ENCODE assay signal across 18 mouse cellular contexts in the genomic region with DNA sequence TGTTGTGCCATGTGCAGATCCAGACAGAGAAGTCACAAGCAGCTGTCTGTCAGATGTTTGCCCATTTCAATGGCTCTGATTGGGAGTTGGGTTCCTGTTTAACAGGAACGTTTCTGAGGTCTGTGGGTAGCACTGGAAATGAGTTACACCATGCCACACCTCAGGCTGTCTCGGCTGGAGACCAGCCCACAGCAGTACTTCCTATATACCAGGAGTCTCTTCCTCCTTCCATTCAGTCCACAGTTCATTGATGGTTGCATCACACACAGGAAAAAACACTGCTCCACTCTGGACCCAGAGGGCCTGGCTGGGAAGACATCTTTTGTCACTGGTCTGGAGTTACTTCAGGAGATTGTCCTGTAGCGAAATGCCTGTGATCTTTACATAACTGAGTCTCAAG. TPM values are rescaled to one million over a fixed set of nuclear protein-coding genes. Genes with fewer than 3 reads are reported as not detected.
DNase-seq lines count a peak whose midpoint lies in the region; ATAC-seq and TF ChIP-seq lines count a peak whose summit lies in the region.
"Had no signal": no experiment of that assay in that cellular context is flagged by ENCODE, and none has a peak within 500 bp of the region (broad histone marks: within the 10 kb centered on the region; RNA-seq: fewer than 3 reads in every experiment).

No protein-coding gene starts in this region.

- no peak for TF ChIP-seq POLR2A in lung, adult 2 months (IDR thresholded peaks at IDR 0.05; ENCODE audit: borderline replicate concordance, extremely low read depth, low read depth, low read length)

- H3K9me3 ChIP-seq in intestine, embryonic 16.5 days (ENCODE audit: control insufficient read depth, low read length) = no peaks in the 10 kb centered on the region
- no peaks in the 10 kb centered on the region for H3K9me3 ChIP-seq in forebrain, embryonic 11.5 days (ENCODE audit: control insufficient read depth, low read length)
- H3K9me3 ChIP-seq: embryonic facial prominence, embryonic 12.5 days; kidney, embryonic 15.5 days had no signal

- peak; percentile 41 to 46 for DNase-seq in lung, adult 18-20 months
- DNase-seq in lung, adult 2 months = no peak
- DNase-seq in kidney, adult 9 months = no peak
- DNase-seq in forebrain, embryonic 11.5 days (ENCODE audit: low spot score) = no peak
- DNase-seq in layer of hippocampus, adult 9-10 months (ENCODE audit: low spot score) = no peak
- DNase-seq in frontal cortex, adult 2 months (ENCODE audit: extremely low spot score in 1 of 2, low spot score in 1 of 2) = no peak
- DNase-seq: adrenal gland, postnatal 25 days; cerebellum, adult 2 months; forebrain, postnatal 0 days; gastrocnemius, postnatal 10 days; right cerebral cortex, postnatal 14 days; thymus, postnatal 36 days had no signal

- H3K27ac ChIP-seq in intestine, embryonic 16.5 days (ENCODE audit: low read length) = peak overlapping the region; percentile 82
- H3K27ac ChIP-seq in forebrain, embryonic 11.5 days (ENCODE audit: low read depth, low read length) = no peak overlapping the region
- H3K27ac ChIP-seq: embryonic facial prominence, embryonic 12.5 days; left cerebral cortex, adult 2 months had no signal

- peak; percentile 85 for ATAC-seq in intestine, embryonic 16.5 days
- peak; percentile 98 for ATAC-seq in megakaryocyte, adult 5-6 weeks (ENCODE audit: poor library complexity, severe bottlenecking)
- no peak for ATAC-seq in forebrain, embryonic 11.5 days (replicated peaks; ENCODE audit: low FRiP score)
- ATAC-seq: forebrain, postnatal 0 days; midbrain, embryonic 16.5 days had no signal

- 37% methylated on average over 3 of the region's 3 CpGs for WGBS in lung, adult 2 months
- WGBS in intestine, embryonic 16.5 days = 51% methylated on average over 3 of the region's 3 CpGs
- WGBS in forebrain, embryonic 11.5 days = 89% methylated on average over 3 of the region's 3 CpGs

- peaks cover 8% of the 10 kb centered on the region for H3K36me3 ChIP-seq in intestine, embryonic 16.5 days (ENCODE audit: control insufficient read depth, insufficient read depth, low read length)
- H3K36me3 ChIP-seq in forebrain, embryonic 11.5 days (ENCODE audit: control insufficient read depth, insufficient read depth, low read length) = no peaks in the 10 kb centered on the region

- peaks cover 7% of the 10 kb centered on the region for H3K4me1 ChIP-seq in lung, adult 2 months (ENCODE audit: control insufficient read depth, insufficient read depth, low read length)
- H3K4me1 ChIP-seq in intestine, embryonic 16.5 days (ENCODE audit: control insufficient read depth, insufficient read depth, low read length) = peaks cover 6% of the 10 kb centered on the region
- H3K4me1 ChIP-seq in forebrain, embryonic 11.5 days (replicated peaks; ENCODE audit: control insufficient read depth, insufficient read depth, low read length) = no peaks in the 10 kb centered on the region
- H3K4me1 ChIP-seq: embryonic facial prominence, embryonic 12.5 days had no signal

- H3K4me3 ChIP-seq in lung, adult 2 months (replicated peaks; ENCODE audit: extremely low read depth, low read depth, low read length) = no peak overlapping the region
- H3K4me3 ChIP-seq in intestine, embryonic 16.5 days (ENCODE audit: low read length) = no peak overlapping the region
- no peak overlapping the region for H3K4me3 ChIP-seq in forebrain, embryonic 11.5 days (ENCODE audit: low read depth, low read length)
- H3K4me3 ChIP-seq: embryonic facial prominence, embryonic 12.5 days; kidney, embryonic 15.5 days; left cerebral cortex, adult 2 months had no signal

- H3K4me2 ChIP-seq in intestine, embryonic 16.5 days (ENCODE audit: low read depth, low read length) = no peak overlapping the region
- no peak overlapping the region for H3K4me2 ChIP-seq in forebrain, embryonic 11.5 days (ENCODE audit: low read depth, low read length, severe bottlenecking)
- H3K4me2 ChIP-seq: embryonic facial prominence, embryonic 12.5 days; kidney, embryonic 15.5 days had no signal

- H3K27me3 ChIP-seq in intestine, embryonic 16.5 days (replicated peaks; ENCODE audit: control insufficient read depth, insufficient read depth, low read length) = no peaks in the 10 kb centered on the region
- no peaks in the 10 kb centered on the region for H3K27me3 ChIP-seq in forebrain, embryonic 11.5 days (ENCODE audit: control insufficient read depth, insufficient read depth, low read length)
- H3K27me3 ChIP-seq: embryonic facial prominence, embryonic 12.5 days; kidney, embryonic 15.5 days had no signal

- TF ChIP-seq CTCF in lung, adult 2 months (IDR thresholded peaks at IDR 0.05; ENCODE audit: insufficient read depth, low read length) = no peak

- H3K9ac ChIP-seq in intestine, embryonic 16.5 days (ENCODE audit: low read depth, low read length) = no peak overlapping the region
- no peak overlapping the region for H3K9ac ChIP-seq in forebrain, embryonic 11.5 days (ENCODE audit: low read length)
- H3K9ac ChIP-seq: embryonic facial prominence, embryonic 12.5 days; forebrain, postnatal 0 days; kidney, embryonic 15.5 days had no signal

RNA-seq across cellular contexts. Expression of a gene that starts 21.9 kb away (rescaled TPM):
- 12.2 and 12.4 TPM in 2 replicates for polyA plus RNA-seq in lung, adult 2 months (2012; rRNA removed)
- 25.4 and 32.6 TPM in 2 replicates for polyA plus RNA-seq in intestine, embryonic 16.5 days (2015; fragmentation: Nextera tagmentation; extraction: Ambion mirVana)
- total RNA-seq in megakaryocyte, adult 5-6 weeks (2015) = 46.7 and 49.8 TPM in 2 replicates
- 53.6 and 55.4 TPM in 2 replicates for total RNA-seq in megakaryocyte, adult 5-6 weeks (2017)
- polyA plus RNA-seq in forebrain, embryonic 11.5 days (2014; fragmentation: Nextera tagmentation; extraction: Ambion mirVana) = 25.8 and 26.4 TPM in 2 replicates
- 16.3 and 18.5 TPM in 2 replicates for polyA plus RNA-seq in frontal cortex, adult 2 months (2012; rRNA removed)

RNA-seq across cellular contexts. Expression of a gene that starts 24.7 kb away (rescaled TPM):
- polyA plus RNA-seq in lung, adult 2 months (2012; rRNA removed) = 35.7 and 40.6 TPM in 2 replicates
- polyA plus RNA-seq in intestine, embryonic 16.5 days (2015; fragmentation: Nextera tagmentation; extraction: Ambion mirVana) = 125 and 134 TPM in 2 replicates
- 42.5 and 45.0 TPM in 2 replicates for total RNA-seq in megakaryocyte, adult 5-6 weeks (2015)
- total RNA-seq in megakaryocyte, adult 5-6 weeks (2017) = 15.2 and 22.8 TPM in 2 replicates
- 137 and 139 TPM in 2 replicates for polyA plus RNA-seq in forebrain, embryonic 11.5 days (2014; fragmentation: Nextera tagmentation; extraction: Ambion mirVana)
- polyA plus RNA-seq in frontal cortex, adult 2 months (2012; rRNA removed) = 167 and 178 TPM in 2 replicates

Comparison
In these comparisons a context has a peak if more than half of its experiments do, and no peak if none do; other contexts are left out.
1. DNase-seq: peak in lung, adult 18-20 months (2 of 2); none in lung, adult 2 months (single experiment), kidney, adult 9 months (single experiment), forebrain, embryonic 11.5 days (single experiment), layer of hippocampus, adult 9-10 months (single experiment) and frontal cortex, adult 2 months (0 of 2).